Mouse (Mus musculus): ENCODE measurements around the gene Spata16.

Spata16 gene

GRCm38 (mm10) chr3:26637402-26637801 lies at the start of gene Spata16:
Gene Spata16 (plus strand): TSS chr3:26637620.
- TF ChIP-seq GATA4 (IDR thresholded peaks at IDR 0.05; ENCODE audit: insufficient replicate concordance, low read length) = no peak

- peak; percentile 19; the same call in 1 of the 2 replicates for TF ChIP-seq GATA4 (IDR thresholded peaks at IDR 0.05; ENCODE audit: insufficient replicate concordance, low read length)
These were observed 32.6 kb upstream of the Spata16 start for GRCm38 (mm10) chr3:26604861-26605260.

GRCm38 (mm10) chr3:26608531-26608930 lies 28.9 kb upstream of the Spata16 start:
- no peak for TF ChIP-seq GATA4 (IDR thresholded peaks at IDR 0.05; ENCODE audit: insufficient replicate concordance, low read length)

- TF ChIP-seq GATA4 (IDR thresholded peaks at IDR 0.05; ENCODE audit: insufficient replicate concordance, low read length) = no peak
These were observed 1.8 kb downstream of the Spata16 start for GRCm38 (mm10) chr3:26639214-26639613.

- no peak for TF ChIP-seq GATA4 (IDR thresholded peaks at IDR 0.05; ENCODE audit: insufficient replicate concordance, low read length)
These were observed 2.4 kb downstream of the Spata16 start for GRCm38 (mm10) chr3:26639851-26640250.

- TF ChIP-seq GATA4 (IDR thresholded peaks at IDR 0.05; ENCODE audit: insufficient replicate concordance, low read length) = no peak
These were observed 3.1 kb downstream of the Spata16 start for GRCm38 (mm10) chr3:26640321-26641075.

GRCm38 (mm10) chr3:26641351-26642249 lies 4.2 kb downstream of the Spata16 start:
- TF ChIP-seq GATA4 (IDR thresholded peaks at IDR 0.05; ENCODE audit: insufficient replicate concordance, low read length) = no peak

GRCm38 (mm10) chr3:26644136-26644535 lies 6.7 kb downstream of the Spata16 start:
- TF ChIP-seq GATA4 (IDR thresholded peaks at IDR 0.05; ENCODE audit: insufficient replicate concordance, low read length) = no peak

- TF ChIP-seq GATA4 (IDR thresholded peaks at IDR 0.05; ENCODE audit: insufficient replicate concordance, low read length) = no peak
These were observed 9.4 kb downstream of the Spata16 start for GRCm38 (mm10) chr3:26646834-26647233.

GRCm38 (mm10) chr3:26685832-26686231 lies 48.4 kb downstream of the Spata16 start:
- TF ChIP-seq GATA4 (IDR thresholded peaks at IDR 0.05; ENCODE audit: insufficient replicate concordance, low read length) = no peak

- TF ChIP-seq GATA4 (IDR thresholded peaks at IDR 0.05; ENCODE audit: insufficient replicate concordance, low read length) = no peak
These were observed 90.1 kb downstream of the Spata16 start for GRCm38 (mm10) chr3:26727526-26727925.

- no peak for TF ChIP-seq GATA4 (IDR thresholded peaks at IDR 0.05; ENCODE audit: insufficient replicate concordance, low read length)
These were observed 113.1 kb downstream of the Spata16 start for GRCm38 (mm10) chr3:26750492-26750891.

GRCm38 (mm10) chr3:26752441-26752840 lies 115.0 kb downstream of the Spata16 start:
- no peak for TF ChIP-seq GATA4 (IDR thresholded peaks at IDR 0.05; ENCODE audit: insufficient replicate concordance, low read length)

GRCm38 (mm10) chr3:26793334-26794101 lies 156.1 kb downstream of the Spata16 start:
- TF ChIP-seq GATA4 (IDR thresholded peaks at IDR 0.05; ENCODE audit: insufficient replicate concordance, low read length) = no peak

- no peak for TF ChIP-seq GATA4 (IDR thresholded peaks at IDR 0.05; ENCODE audit: insufficient replicate concordance, low read length)
These were observed 158.6 kb downstream of the Spata16 start for GRCm38 (mm10) chr3:26795851-26796538.

Data from liver, adult (tissue).